Mouse (Mus musculus) ES-Bruce4 (cell line): ENCODE measurements around the gene Lpgat1.

Experiments used
- CTCF ChIP-seq: IDR thresholded peaks from one replicate; pipeline ENCODE4 v1.8.1; 2011; ENCODE audit warnings: low read depth, low read length
- EP300 ChIP-seq: IDR thresholded peaks from 2 replicates; pipeline ENCODE4 v1.6.1; 2011; ENCODE audit warnings: low read depth, low read length; ENCODE audit not compliant: insufficient read depth
- POLR2A ChIP-seq: IDR thresholded peaks from one replicate; pipeline ENCODE4 v1.8.1; 2011; ENCODE audit warnings: low read length; ENCODE audit not compliant: insufficient read depth

GRCm38 (mm10) chr1:191715150-191715549 lies 2.5 kb upstream of the Lpgat1 start:
- no peak for TF ChIP-seq POLR2A
- no peak for TF ChIP-seq CTCF
- no peak for TF ChIP-seq EP300
